Mouse (Mus musculus): ENCODE measurements at regions not wholly inside any gene's neighbourhood (a gene's known extent, or its start where the extent isn't known, plus 50 kb on each side); places are given as distances from the start of the nearest gene placed in this dataset.

DNA sequence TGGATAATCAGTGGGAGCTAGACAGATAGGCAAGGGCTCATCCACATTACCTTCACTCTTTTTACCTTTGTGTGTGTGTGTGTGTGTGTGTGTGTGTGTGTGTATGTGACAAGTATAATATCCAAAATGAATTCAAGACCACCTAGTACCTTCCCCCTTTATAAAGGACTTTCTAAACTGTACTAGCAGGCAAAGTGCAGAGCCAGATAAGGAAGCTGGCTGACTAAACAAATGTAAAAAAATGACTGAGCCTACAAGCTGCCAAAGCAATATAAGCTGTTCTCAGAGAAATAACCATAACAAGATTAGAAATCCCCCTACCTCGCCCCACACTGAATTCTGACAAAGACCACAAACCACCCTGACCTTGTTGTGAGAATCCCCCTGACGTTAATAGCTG, 586.8 kb upstream of the Chrm3 start:
- no peak for ATAC-seq
- no peaks in the 10 kb centered on the region for H3K27me3 ChIP-seq (ENCODE audit: insufficient read depth, low read length)
- DNase-seq = no peak
- H3K9ac ChIP-seq = no peak overlapping the region
- H3K4me2 ChIP-seq (ENCODE audit: low read depth) = no peak overlapping the region
- TF ChIP-seq CTCF (IDR thresholded peaks at IDR 0.05; ENCODE audit: low read depth) = no peak
- no peaks in the 10 kb centered on the region for H3K4me1 ChIP-seq (ENCODE audit: insufficient read depth)
- no peaks in the 10 kb centered on the region for H3K36me3 ChIP-seq (ENCODE audit: insufficient read depth)
- 81% methylated on average over 2 of the region's 2 CpGs for WGBS
- no peak overlapping the region for H3K4me3 ChIP-seq (ENCODE audit: low read depth, low read length)
- H3K27ac ChIP-seq (ENCODE audit: low read depth, low read length) = no peak overlapping the region
- no peaks in the 10 kb centered on the region for H3K9me3 ChIP-seq (ENCODE audit: low read length)

DNA sequence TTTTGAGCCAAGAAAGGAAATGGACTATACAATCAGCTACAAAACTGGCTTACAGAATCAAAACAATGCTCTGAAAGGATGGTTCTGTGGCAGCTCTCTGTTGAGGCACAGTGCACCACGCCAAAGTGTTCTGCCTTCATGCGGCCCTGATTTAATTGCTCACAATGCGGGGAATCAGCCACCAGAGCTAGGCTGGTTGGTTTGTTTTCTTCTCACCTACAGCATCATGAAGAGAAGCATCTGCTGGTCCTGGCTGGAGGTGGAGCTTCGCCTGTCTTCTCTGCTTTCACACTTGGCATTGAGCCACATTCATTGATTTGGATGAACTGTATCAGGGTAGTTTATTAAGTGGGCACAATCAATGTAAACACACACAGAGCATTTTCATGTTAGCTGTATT, 583.2 kb upstream of the Chrm3 start:
- no peaks in the 10 kb centered on the region for H3K9me3 ChIP-seq (ENCODE audit: low read length)
- ATAC-seq (peak; percentile 36; the same call in 1 of the 2 replicates), DNase-seq (peak; percentile 4)
- H3K4me2 ChIP-seq (ENCODE audit: low read depth) = no peak overlapping the region
- H3K9ac ChIP-seq = no peak overlapping the region
- no peaks in the 10 kb centered on the region for H3K36me3 ChIP-seq (ENCODE audit: insufficient read depth)
- no peak for TF ChIP-seq CTCF (IDR thresholded peaks at IDR 0.05; ENCODE audit: low read depth)
- WGBS = 35% methylated on average over 4 of the region's 4 CpGs
- no peak overlapping the region for H3K4me3 ChIP-seq (ENCODE audit: low read depth, low read length)
- no peaks in the 10 kb centered on the region for H3K4me1 ChIP-seq (ENCODE audit: insufficient read depth)
- H3K27ac ChIP-seq (ENCODE audit: low read depth, low read length) = no peak overlapping the region
- no peaks in the 10 kb centered on the region for H3K27me3 ChIP-seq (ENCODE audit: insufficient read depth, low read length)

DNA sequence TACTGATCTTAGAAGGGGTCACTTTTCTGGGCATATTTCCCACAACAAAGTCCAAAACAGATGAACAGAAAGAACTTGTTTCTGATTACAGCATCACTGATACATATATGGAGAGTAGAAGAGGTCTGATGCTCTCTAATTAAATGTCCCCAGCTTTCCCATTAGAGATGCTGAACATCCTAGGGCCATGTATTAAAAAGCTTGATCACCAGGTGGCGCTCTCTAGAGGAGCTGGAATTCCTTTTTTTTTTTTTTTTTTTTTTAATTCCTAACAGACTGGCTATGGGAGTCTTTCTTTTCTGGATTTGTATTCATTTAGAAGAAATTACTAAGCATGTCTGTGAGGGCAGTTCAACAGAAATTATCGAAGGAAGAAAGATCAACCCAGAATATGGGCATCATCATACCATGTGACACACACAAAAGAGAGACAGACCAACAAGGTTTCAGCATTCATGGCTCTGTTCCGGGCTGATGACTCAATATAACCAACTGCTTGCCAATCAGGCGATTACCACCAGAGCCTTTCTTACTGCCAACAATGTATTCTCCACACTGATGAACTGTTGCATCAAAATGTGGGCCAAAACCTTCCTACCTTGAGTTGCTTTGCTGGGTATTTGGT, 581.5 kb upstream of the Chrm3 start:
- Histone ChIP-seq H3K9me3 (ENCODE audit: low read length) (no peaks in the 10 kb centered on the region), H3K9ac (no peak overlapping the region), H3K4me2 (ENCODE audit: low read depth) (no peak overlapping the region), H3K4me3 (ENCODE audit: low read depth, low read length) (no peak overlapping the region), H3K27me3 (ENCODE audit: insufficient read depth, low read length) (no peaks in the 10 kb centered on the region), H3K4me1 (ENCODE audit: insufficient read depth) (no peaks in the 10 kb centered on the region), H3K27ac (ENCODE audit: low read depth, low read length) (no peak overlapping the region), H3K36me3 (ENCODE audit: insufficient read depth) (no peaks in the 10 kb centered on the region)
- WGBS = 36% methylated on average over 4 of the region's 4 CpGs
- peak; percentile 41 for DNase-seq
- ATAC-seq = no peak; the same call in 1 of the 2 replicates
- peak; percentile 47 for TF ChIP-seq CTCF (IDR thresholded peaks at IDR 0.05; ENCODE audit: low read depth)

DNA sequence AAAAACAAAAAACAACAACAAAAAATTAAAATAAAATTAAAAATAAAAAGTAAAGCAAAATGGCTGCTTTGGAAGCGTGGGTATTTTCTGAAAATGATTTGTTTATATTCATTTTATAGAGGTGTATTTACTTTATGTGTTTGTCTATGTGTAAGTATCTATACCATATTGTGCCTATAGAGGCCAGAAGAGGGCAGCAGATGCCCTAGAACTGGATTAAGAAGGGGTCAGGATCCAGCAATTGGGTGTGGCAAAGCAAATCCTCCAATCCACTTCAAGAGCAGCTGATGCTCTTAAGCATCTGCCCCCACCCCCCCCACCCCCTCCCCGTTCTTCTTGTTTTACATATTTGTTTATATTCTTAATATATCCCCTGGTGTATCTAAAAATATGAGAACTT, 577.6 kb upstream of the Chrm3 start:
- H3K4me1 ChIP-seq (ENCODE audit: insufficient read depth) = no peaks in the 10 kb centered on the region
- no peak overlapping the region for H3K27ac ChIP-seq (ENCODE audit: low read depth, low read length)
- TF ChIP-seq CTCF (IDR thresholded peaks at IDR 0.05; ENCODE audit: low read depth) = no peak
- no peak for DNase-seq
- no peak overlapping the region for H3K4me3 ChIP-seq (ENCODE audit: low read depth, low read length)
- H3K9ac ChIP-seq = no peak overlapping the region
- WGBS = 97% methylated on average over 2 of the region's 2 CpGs
- H3K27me3 ChIP-seq (ENCODE audit: insufficient read depth, low read length) = no peaks in the 10 kb centered on the region
- H3K36me3 ChIP-seq (ENCODE audit: insufficient read depth) = no peaks in the 10 kb centered on the region
- ATAC-seq = no peak
- no peak overlapping the region for H3K4me2 ChIP-seq (ENCODE audit: low read depth)
- H3K9me3 ChIP-seq (ENCODE audit: low read length) = no peaks in the 10 kb centered on the region

DNA sequence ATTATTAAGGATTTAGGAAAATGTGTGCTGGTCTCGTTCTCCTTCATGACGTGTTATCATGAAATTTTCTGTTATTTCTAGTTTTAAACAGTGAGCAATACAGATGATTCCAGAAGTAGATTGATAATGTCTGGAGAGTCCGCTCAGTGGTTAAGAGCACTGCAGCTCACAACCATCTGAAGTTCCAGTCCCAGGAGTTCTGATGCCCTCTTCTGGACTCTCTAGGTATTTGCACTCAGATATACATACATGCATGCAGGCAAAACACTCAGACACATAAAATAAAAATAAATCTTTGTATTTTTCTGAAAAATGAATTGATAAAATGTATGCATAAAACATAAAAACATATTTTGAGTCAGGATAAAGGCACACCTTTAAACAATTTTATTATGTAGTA, 570.1 kb upstream of the Chrm3 start:
- no peak for DNase-seq
- peak; percentile 30; the same call in 1 of the 2 replicates for TF ChIP-seq CTCF (IDR thresholded peaks at IDR 0.05; ENCODE audit: low read depth)
- no peak overlapping the region for H3K9ac ChIP-seq

DNA sequence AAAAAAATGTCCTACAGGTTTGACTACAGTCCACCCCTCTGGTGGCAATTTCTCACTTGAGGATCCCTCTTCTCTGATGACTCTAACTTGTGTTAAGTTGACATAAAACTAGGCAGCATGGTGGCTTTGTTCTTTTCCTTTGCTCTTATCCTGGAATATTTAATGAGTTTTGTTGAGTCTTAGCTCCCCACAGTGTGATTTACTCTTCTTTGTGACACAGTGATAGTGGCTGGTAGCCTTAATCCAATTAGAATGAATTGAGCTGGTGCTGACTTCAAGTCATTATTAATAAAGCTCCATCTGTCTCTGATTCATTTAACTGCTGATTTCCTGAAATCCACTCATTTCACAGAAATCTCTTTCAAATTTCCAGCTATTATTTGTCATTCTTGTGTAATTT, 553.7 kb upstream of the Chrm3 start:
- H3K27me3 ChIP-seq (ENCODE audit: insufficient read depth, low read length) = no peaks in the 10 kb centered on the region
- H3K36me3 ChIP-seq (ENCODE audit: insufficient read depth) = no peaks in the 10 kb centered on the region
- DNase-seq = no peak
- no peak overlapping the region for H3K27ac ChIP-seq (ENCODE audit: low read depth, low read length)
- no peaks in the 10 kb centered on the region for H3K4me1 ChIP-seq (ENCODE audit: insufficient read depth)
- no peaks in the 10 kb centered on the region for H3K9me3 ChIP-seq (ENCODE audit: low read length)
- H3K9ac ChIP-seq = no peak overlapping the region
- no peak for ATAC-seq
- H3K4me2 ChIP-seq (ENCODE audit: low read depth) = no peak overlapping the region
- no peak for TF ChIP-seq CTCF (IDR thresholded peaks at IDR 0.05; ENCODE audit: low read depth)
- no peak overlapping the region for H3K4me3 ChIP-seq (ENCODE audit: low read depth, low read length)

More for the DNA sequence above, 570.1 kb upstream of the Chrm3 start:
- 94% methylated on average over 3 of the region's 3 CpGs for WGBS
- Histone ChIP-seq H3K27ac (ENCODE audit: low read depth, low read length) (no peak overlapping the region), H3K36me3 (ENCODE audit: insufficient read depth) (no peaks in the 10 kb centered on the region), H3K9me3 (ENCODE audit: low read length) (no peaks in the 10 kb centered on the region), H3K27me3 (ENCODE audit: insufficient read depth, low read length) (no peaks in the 10 kb centered on the region), H3K4me2 (ENCODE audit: low read depth) (no peak overlapping the region), H3K4me3 (ENCODE audit: low read depth, low read length) (no peak overlapping the region), H3K4me1 (ENCODE audit: insufficient read depth) (no peaks in the 10 kb centered on the region)
- ATAC-seq = no peak

DNA sequence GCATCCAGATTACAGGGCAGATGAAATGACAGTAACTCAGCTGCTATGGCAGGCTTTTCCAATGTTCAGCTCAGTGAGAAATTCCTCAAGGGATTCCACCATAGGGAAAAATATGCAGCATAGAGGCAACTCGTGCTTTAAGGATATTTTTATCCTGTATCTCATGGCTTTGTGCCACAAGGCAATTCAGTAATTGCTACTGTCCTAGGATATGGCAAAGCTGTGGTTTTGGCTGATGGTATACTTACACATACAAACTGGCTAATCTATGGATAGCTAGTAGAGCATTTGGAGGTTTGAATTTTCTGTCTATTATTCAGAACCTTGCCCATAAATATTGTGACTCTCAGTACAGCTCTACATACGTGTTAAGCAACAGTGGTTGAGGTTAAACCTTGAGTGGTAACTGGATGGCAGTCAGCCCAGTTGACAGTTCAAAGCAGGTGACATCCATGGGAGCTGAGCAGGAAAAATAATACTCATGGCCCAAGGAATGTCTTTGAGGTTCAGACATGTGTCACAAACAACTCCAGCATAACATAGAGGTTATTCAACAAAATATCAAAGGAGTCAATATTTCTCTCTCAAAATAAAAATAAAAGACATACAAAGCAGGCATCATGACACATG, 548.6 kb upstream of the Chrm3 start:
- Histone ChIP-seq H3K27ac (ENCODE audit: low read depth, low read length) (no peak overlapping the region), H3K36me3 (ENCODE audit: insufficient read depth) (no peaks in the 10 kb centered on the region), H3K9me3 (ENCODE audit: low read length) (no peaks in the 10 kb centered on the region), H3K9ac (no peak overlapping the region), H3K4me3 (ENCODE audit: low read depth, low read length) (no peak overlapping the region), H3K4me2 (ENCODE audit: low read depth) (no peak overlapping the region), H3K4me1 (ENCODE audit: insufficient read depth) (no peaks in the 10 kb centered on the region), H3K27me3 (ENCODE audit: insufficient read depth, low read length) (no peaks in the 10 kb centered on the region)
- ATAC-seq = no peak
- DNase-seq = peak; percentile 4
- 30% methylated on average over 2 of the region's 2 CpGs for WGBS
- TF ChIP-seq CTCF (IDR thresholded peaks at IDR 0.05; ENCODE audit: low read depth) = no peak
